Mouse (Mus musculus) inflammation-experienced regulatory T-cells, adult 6 months (primary cell): ENCODE results near the gene Fancm. TPM values are rescaled to one million over a fixed set of nuclear protein-coding genes. Genes with fewer than 3 reads are reported as not detected.
A peak's percentile ranks its signal among the peaks of the same experiment; 100 is the strongest.
"Not testable (repeated sequence)": the region's sequence is repeated elsewhere in the genome, so short reads cannot be mapped to it uniquely, and the experiment has no call there.

Source experiments
- ATAC-seq: one replicate; pipeline ENCODE4 v1.8.0; 2017
- polyA plus RNA-seq, 3 experiments: library from polyadenylated mRNA; unstranded; fragments of 100-300 nt; shearing (Covaris generic); gene quantifications; one replicate each; pipeline ENCODE4 v1.2.1; 2017

Fancm gene
- polyA plus RNA-seq, 3 experiments from 2014 or later: 5.0 to 11.7 (median 7.0) TPM

- ATAC-seq: no peak
These were observed 44.0 kb downstream of the Fancm start for GRCm38 (mm10) chr12:65119451-65119850.

- not testable (repeated sequence) for ATAC-seq
These were observed 60.7 kb downstream of the Fancm start for GRCm38 (mm10) chr12:65136121-65136520.

- ATAC-seq: peak; percentile 91
These were observed 96.9 kb downstream of the Fancm start, which contains the start of gene Mis18bp1 for GRCm38 (mm10) chr12:65172021-65172951. Gene Mis18bp1, minus strand, starts transcription at chr12:65172604.

- peak; percentile 37 for ATAC-seq
These were observed 97.6 kb downstream of the Fancm start for GRCm38 (mm10) chr12:65172959-65173358.

GRCm38 (mm10) chr12:65173736-65174135 is 98.3 kb downstream of the Fancm start:
- ATAC-seq: no peak

Other genes with a start within 250 kb of the Fancm start
- gene Gm527, start 157.7 kb upstream of the Fancm start, polyA plus RNA-seq: 1 to 10 TPM in 2 of 3 experiments, not detected in 1; 1.3 to 2.8 TPM
- 10 to 100 TPM; 30.2 to 37.9 (median 31.1) TPM for gene Klhl28, start 110.1 kb upstream of the Fancm start, polyA plus RNA-seq
- 10 to 100 TPM; 14.4 to 25.4 (median 21.7) TPM for gene Togaram1, start 109.8 kb upstream of the Fancm start, polyA plus RNA-seq
- gene Prpf39, start 39.3 kb upstream of the Fancm start, polyA plus RNA-seq: 100 to 1,000 TPM in 1 of 3 experiments, 10 to 100 TPM in 2; 78.8 to 103 (median 91.3) TPM
- 100 to 1,000 TPM; 267 to 313 (median 282) TPM for gene Fkbp3, start 1.6 kb upstream of the Fancm start, polyA plus RNA-seq
- gene Mis18bp1, start 97.0 kb downstream of the Fancm start, polyA plus RNA-seq: 10 to 100 TPM in 1 of 3 experiments, 1 to 10 TPM in 2; 2.9 to 32.9 (median 3.8) TPM
- not detected for gene Wdr20rt, start 149.9 kb downstream of the Fancm start, polyA plus RNA-seq